Mouse (Mus musculus): ENCODE measurements around the gene Bhlhe40. TPM values are rescaled to one million over a fixed set of nuclear protein-coding genes. Genes with fewer than 3 reads are reported as not detected.

The Bhlhe40 gene
- polyA plus RNA-seq, 1 experiment from 2014 or later: 4.4 TPM

DNA sequence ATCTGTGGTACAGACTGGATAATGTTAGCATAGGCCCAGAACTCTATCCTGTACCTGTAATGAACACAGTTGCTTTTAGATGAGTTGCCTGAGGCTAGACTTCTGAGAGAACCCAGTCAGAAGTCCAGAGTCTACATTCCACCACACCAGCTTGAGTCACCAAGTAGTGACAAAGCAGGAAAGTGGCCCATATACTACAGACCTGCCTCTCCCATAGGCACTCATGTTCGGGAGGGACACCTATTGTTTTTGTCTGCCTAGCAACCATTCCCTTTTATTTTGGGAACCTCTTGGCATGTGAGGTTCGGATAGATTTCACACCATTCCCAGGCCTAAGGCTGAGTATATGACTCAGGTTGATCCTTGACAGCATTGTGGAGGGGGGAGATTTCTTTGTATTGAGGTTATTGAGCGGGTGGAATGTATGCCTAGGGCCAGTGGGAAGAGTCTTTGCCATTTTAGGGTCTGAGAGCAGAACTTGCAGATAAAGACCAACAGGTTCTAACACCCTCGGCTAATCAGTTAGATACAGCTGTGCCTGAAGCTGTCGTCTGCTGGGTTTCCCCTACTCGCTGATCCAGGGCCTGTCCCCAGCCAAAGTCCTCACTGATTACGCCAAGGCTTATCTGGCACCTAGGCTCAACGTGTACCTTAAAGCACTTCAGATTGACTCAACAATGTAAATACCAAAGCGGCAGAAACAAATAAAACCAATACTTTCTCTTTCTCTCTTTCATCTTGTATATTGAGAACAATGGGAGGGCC, 44.1 kb downstream of the Bhlhe40 start:
- no peak for ATAC-seq (ENCODE audit: low read depth)
- WGBS: 59% methylated on average over 9 of the region's 9 CpGs
- H3K9ac ChIP-seq (replicated peaks; ENCODE audit: low read depth, low read length): no peak overlapping the region

DNA sequence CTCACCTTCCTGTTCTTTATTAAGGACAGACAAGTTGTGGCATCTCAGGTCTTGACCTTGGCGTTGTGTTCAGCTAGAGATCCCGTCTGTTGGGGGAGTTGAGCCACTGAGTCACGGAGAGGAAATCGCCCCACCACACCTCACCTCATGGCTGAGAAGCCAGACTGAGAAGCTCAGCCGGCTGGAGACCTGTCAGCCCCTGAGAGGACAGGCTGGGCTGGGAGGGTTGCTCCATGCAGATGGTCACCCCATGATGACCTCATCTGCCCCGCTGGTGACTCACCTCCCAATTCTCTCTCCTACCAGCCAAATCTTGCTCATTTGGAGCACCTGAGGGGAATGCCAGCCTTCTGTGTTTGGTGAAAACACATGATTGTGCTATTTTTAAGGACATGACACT, 45.5 kb downstream of the Bhlhe40 start:
- Histone ChIP-seq H3K4me3 (ENCODE audit: low read depth, low read length) (no peak overlapping the region), H3K36me3 (ENCODE audit: control insufficient read depth, insufficient read depth, low read length) (no peaks in the 10 kb centered on the region)

More for the DNA sequence above, 44.1 kb downstream of the Bhlhe40 start:
- no peak overlapping the region for H3K4me2 ChIP-seq (ENCODE audit: low read depth, low read length)
- no peaks in the 10 kb centered on the region for H3K9me3 ChIP-seq (ENCODE audit: control insufficient read depth, low read length)
- no peak overlapping the region for H3K27ac ChIP-seq (ENCODE audit: low read depth, low read length)
- H3K4me1 ChIP-seq (ENCODE audit: control insufficient read depth, insufficient read depth, low read length): 0 out of 2 replicates have a peak, but pooled peaks cover 9% of the 10 kb centered on the region
- H3K36me3 ChIP-seq (ENCODE audit: control insufficient read depth, insufficient read depth, low read length): no peaks in the 10 kb centered on the region
- no peaks in the 10 kb centered on the region for H3K27me3 ChIP-seq (ENCODE audit: control insufficient read depth, insufficient read depth, low read length)
- no peak overlapping the region for H3K4me3 ChIP-seq (ENCODE audit: low read depth, low read length)

DNA sequence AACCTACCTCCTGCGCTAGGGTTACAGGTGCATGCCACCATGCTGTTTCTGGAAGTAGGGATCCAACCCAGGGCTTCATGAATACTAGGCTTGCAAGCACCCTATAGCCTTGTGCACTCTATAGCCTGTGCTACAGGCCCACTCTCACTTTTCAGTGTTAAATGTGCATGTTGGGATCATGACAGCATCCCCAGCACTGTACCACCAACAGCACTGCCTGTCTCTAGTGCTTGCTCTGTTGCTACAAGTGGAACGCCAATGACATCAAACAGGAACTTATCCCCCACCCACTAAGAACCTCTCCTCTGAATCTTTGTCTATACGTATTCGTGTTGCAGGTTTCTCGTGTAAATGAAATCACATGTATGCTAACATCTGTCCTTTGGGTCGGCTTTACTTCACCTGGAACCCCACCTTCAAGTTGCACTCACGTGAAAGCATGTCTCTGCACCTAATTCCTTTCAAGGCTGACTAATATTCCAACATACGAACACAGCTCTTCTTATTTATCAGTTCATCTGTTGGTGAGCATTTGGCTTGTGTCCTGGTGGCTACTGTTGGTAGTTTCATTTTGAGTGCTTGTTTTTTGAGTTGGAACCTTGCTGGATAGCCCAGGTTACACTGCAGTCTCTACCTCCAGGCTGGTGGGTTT, 46.7 kb downstream of the Bhlhe40 start:
- Histone ChIP-seq H3K4me3 (ENCODE audit: low read depth, low read length) (no peak overlapping the region), H3K4me1 (ENCODE audit: control insufficient read depth, insufficient read depth, low read length) (0 out of 2 replicates have a peak, but pooled peaks cover 4% of the 10 kb centered on the region), H3K27me3 (ENCODE audit: control insufficient read depth, insufficient read depth, low read length) (no peaks in the 10 kb centered on the region), H3K36me3 (ENCODE audit: control insufficient read depth, insufficient read depth, low read length) (no peaks in the 10 kb centered on the region), H3K27ac (ENCODE audit: low read depth, low read length) (no peak overlapping the region), H3K9ac (replicated peaks; ENCODE audit: low read depth, low read length) (no peak overlapping the region), H3K9me3 (ENCODE audit: control insufficient read depth, low read length) (no peaks in the 10 kb centered on the region), H3K4me2 (ENCODE audit: low read depth, low read length) (no peak overlapping the region)
- 94% methylated on average over 8 of the region's 8 CpGs for WGBS
- no peak for ATAC-seq (ENCODE audit: low read depth)

More for the DNA sequence above, 45.5 kb downstream of the Bhlhe40 start:
- WGBS: 84% methylated on average over 6 of the region's 6 CpGs
- Histone ChIP-seq H3K4me1 (ENCODE audit: control insufficient read depth, insufficient read depth, low read length) (0 out of 2 replicates have a peak, but pooled peaks cover 4% of the 10 kb centered on the region), H3K27ac (ENCODE audit: low read depth, low read length) (no peak overlapping the region), H3K9me3 (ENCODE audit: control insufficient read depth, low read length) (no peaks in the 10 kb centered on the region), H3K27me3 (ENCODE audit: control insufficient read depth, insufficient read depth, low read length) (no peaks in the 10 kb centered on the region), H3K9ac (replicated peaks; ENCODE audit: low read depth, low read length) (no peak overlapping the region), H3K4me2 (ENCODE audit: low read depth, low read length) (no peak overlapping the region)
- ATAC-seq (ENCODE audit: low read depth): no peak

DNA sequence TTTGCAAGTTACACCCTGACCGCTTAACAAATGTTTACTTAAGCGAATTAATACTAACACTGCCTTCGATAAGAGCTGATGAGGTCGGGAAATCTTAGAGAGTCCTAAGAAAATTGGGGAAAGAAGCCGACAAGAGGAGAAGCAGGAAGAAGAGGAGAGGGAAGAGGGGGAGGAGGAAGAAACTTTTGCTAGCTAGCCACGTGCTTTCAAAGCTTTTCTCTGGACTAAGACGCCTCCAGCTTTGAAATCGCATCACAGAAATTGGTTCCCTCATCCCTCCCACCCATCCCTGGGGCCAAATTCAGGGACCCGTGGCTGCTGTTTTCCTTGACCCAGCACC, 48.7 kb downstream of the Bhlhe40 start:
- Histone ChIP-seq H3K9me3 (ENCODE audit: control insufficient read depth, low read length) (no peaks in the 10 kb centered on the region), H3K9ac (replicated peaks; ENCODE audit: low read depth, low read length) (peak overlapping the region; percentile 51; the same call in 1 of the 2 replicates), H3K4me1 (ENCODE audit: control insufficient read depth, insufficient read depth, low read length) (0 out of 2 replicates have a peak, but pooled peaks cover 4% of the 10 kb centered on the region), H3K4me3 (ENCODE audit: low read depth, low read length) (peak overlapping the region; percentile 43), H3K27me3 (ENCODE audit: control insufficient read depth, insufficient read depth, low read length) (no peaks in the 10 kb centered on the region), H3K27ac (ENCODE audit: low read depth, low read length) (no peak overlapping the region), H3K36me3 (ENCODE audit: control insufficient read depth, insufficient read depth, low read length) (no peaks in the 10 kb centered on the region), H3K4me2 (ENCODE audit: low read depth, low read length) (peak overlapping the region; percentile 97)
- no peak; the same call in 1 of the 2 replicates for ATAC-seq (ENCODE audit: low read depth)
- 12% methylated on average over 9 of the region's 9 CpGs for WGBS

DNA sequence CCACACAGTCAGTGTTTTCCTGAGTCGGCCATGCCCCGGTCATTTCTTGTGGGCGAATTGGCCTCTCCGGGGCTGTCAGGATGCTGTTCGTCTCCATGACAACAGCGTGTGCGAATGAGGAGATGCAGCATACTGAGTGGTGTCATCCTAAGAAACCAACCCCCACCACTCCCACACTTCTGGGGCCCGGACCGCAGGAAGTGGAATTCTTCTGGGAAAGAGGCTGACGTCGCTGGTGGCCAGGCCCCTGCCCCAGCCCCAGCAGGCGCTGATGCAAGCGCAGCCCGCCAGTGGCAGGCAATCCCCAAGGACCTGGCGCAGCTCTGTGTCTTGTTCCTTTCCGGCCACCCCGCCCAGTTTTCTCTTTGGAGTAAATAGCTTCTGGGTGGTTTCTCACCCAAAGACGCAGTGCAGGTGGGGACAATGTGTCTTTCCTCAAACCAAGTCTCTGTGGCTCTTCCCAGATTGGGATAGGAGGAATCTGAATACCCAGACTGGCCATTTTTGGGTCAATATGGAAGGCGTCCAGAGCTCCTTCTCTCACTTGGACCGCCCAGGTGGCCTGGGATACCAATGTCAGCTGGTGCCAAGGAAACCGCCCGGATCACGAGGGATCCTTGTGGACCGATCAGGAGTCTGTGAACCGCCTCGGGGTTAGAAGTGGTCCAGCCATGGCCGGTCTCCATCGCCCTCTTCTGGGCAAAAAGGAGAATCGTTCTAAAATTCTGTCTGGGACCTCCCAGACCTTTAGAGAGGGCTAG, 49.2 kb downstream of the Bhlhe40 start:
- Histone ChIP-seq H3K4me2 (ENCODE audit: low read depth, low read length) (peak overlapping the region; percentile 97), H3K4me3 (ENCODE audit: low read depth, low read length) (peak overlapping the region; percentile 43), H3K36me3 (ENCODE audit: control insufficient read depth, insufficient read depth, low read length) (no peaks in the 10 kb centered on the region), H3K4me1 (ENCODE audit: control insufficient read depth, insufficient read depth, low read length) (0 out of 2 replicates have a peak, but pooled peaks cover 4% of the 10 kb centered on the region), H3K27me3 (ENCODE audit: control insufficient read depth, insufficient read depth, low read length) (no peaks in the 10 kb centered on the region), H3K27ac (ENCODE audit: low read depth, low read length) (peak overlapping the region; percentile 30; the same call in 1 of the 2 replicates), H3K9me3 (ENCODE audit: control insufficient read depth, low read length) (no peaks in the 10 kb centered on the region), H3K9ac (replicated peaks; ENCODE audit: low read depth, low read length) (peak overlapping the region; percentile 51; the same call in 1 of the 2 replicates)
- WGBS: under 1% methylated on average over 29 of the region's 29 CpGs
- ATAC-seq (ENCODE audit: low read depth): peak; percentile 95

DNA sequence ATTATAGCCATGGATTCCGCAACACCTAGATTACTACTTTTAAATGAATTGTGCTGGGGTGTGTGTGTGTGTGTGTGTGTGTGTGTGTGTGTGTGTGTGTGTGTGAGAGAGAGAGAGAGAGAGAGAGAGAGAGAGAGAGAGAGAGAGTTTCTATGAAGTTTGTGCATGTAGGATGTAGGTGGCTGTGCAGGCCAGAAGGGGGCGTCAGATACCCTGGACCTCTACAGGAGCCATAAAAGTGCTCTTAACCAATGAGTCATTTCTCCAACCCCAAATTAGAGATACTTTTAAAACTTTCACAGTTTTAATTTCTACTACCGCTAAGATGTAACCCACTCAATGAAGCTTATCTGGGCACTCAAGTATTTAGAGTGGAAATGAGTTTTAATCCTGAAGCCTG, 50.2 kb downstream of the Bhlhe40 start:
- H3K9me3 ChIP-seq (ENCODE audit: control insufficient read depth, low read length): no peaks in the 10 kb centered on the region
- WGBS: 79% methylated on average over 3 of the region's 3 CpGs
- H3K4me2 ChIP-seq (ENCODE audit: low read depth, low read length): no peak overlapping the region
- no peak overlapping the region for H3K27ac ChIP-seq (ENCODE audit: low read depth, low read length)
- H3K27me3 ChIP-seq (ENCODE audit: control insufficient read depth, insufficient read depth, low read length): no peaks in the 10 kb centered on the region
- H3K36me3 ChIP-seq (ENCODE audit: control insufficient read depth, insufficient read depth, low read length): no peaks in the 10 kb centered on the region
- H3K9ac ChIP-seq (replicated peaks; ENCODE audit: low read depth, low read length): no peak overlapping the region
- no peak for ATAC-seq (ENCODE audit: low read depth)
- H3K4me1 ChIP-seq (ENCODE audit: control insufficient read depth, insufficient read depth, low read length): 0 out of 2 replicates have a peak, but pooled peaks cover 4% of the 10 kb centered on the region
- no peak overlapping the region for H3K4me3 ChIP-seq (ENCODE audit: low read depth, low read length)

DNA sequence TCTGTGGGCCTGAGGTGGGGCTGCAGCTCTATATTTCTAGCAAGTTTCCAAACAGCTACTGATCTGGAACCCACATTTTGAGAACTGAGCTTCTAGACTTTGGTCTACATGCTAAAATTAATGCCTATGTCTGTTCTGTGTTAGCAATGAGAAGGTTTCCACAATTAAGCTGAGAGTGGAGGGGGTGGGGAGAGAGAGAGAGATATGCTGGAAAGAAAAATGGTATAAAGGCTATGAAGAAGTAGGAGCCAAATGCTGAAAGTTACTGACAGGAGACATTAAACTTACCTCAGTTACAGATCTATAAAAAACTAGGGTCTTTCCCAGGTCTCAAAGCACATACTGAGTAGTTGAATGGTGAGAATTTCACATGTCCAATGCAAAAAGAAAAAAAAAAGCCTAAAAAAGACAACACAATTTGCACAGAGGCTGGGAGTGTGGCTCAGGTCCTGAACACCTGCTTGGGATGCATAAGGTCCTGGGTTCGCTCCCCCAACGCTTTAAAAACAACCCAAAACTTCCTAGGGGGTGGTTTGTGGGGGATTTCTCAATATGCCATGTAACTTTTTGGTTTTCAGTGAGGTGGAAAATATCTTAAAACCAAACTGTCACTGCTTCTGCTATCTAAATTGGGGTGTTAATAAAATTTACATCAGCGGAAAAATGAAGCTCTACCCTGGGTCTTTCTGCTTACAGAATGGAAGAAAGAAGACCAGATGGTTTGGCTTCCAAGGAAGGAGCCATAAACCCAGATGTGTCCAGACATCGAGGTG, 50.9 kb downstream of the Bhlhe40 start:
- Histone ChIP-seq H3K27ac (ENCODE audit: low read depth, low read length) (no peak overlapping the region), H3K27me3 (ENCODE audit: control insufficient read depth, insufficient read depth, low read length) (no peaks in the 10 kb centered on the region), H3K4me3 (ENCODE audit: low read depth, low read length) (no peak overlapping the region), H3K9me3 (ENCODE audit: control insufficient read depth, low read length) (no peaks in the 10 kb centered on the region), H3K4me1 (ENCODE audit: control insufficient read depth, insufficient read depth, low read length) (0 out of 2 replicates have a peak, but pooled peaks cover 4% of the 10 kb centered on the region), H3K4me2 (ENCODE audit: low read depth, low read length) (no peak overlapping the region), H3K36me3 (ENCODE audit: control insufficient read depth, insufficient read depth, low read length) (no peaks in the 10 kb centered on the region), H3K9ac (replicated peaks; ENCODE audit: low read depth, low read length) (no peak overlapping the region)
- WGBS: 71% methylated on average over 4 of the region's 4 CpGs
- no peak for ATAC-seq (ENCODE audit: low read depth)

DNA sequence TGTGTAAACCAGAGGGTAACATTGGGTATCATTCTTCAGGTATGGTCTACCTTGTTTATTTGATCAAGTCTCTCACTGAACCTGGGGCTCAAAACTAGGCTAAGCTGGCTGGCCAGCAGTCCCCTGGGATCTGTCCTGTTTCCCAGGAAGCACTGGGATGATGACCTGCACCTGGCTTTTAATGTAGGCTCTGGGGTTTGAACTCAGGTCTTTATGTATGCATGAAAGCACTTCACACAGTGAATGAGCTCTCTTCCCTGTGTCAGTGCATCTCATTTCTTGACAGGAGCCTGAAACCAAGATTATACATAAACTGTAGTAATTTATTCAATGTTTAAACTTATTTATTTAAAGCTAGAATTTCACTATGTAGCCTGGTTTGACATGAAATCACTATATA, 51.7 kb downstream of the Bhlhe40 start:
- H3K4me1 ChIP-seq (ENCODE audit: control insufficient read depth, insufficient read depth, low read length): 0 out of 2 replicates have a peak, but pooled peaks cover 4% of the 10 kb centered on the region
- no peaks in the 10 kb centered on the region for H3K9me3 ChIP-seq (ENCODE audit: control insufficient read depth, low read length)

More for the DNA sequence above, 51.7 kb downstream of the Bhlhe40 start:
- no peak overlapping the region for H3K9ac ChIP-seq (replicated peaks; ENCODE audit: low read depth, low read length)
- no peak overlapping the region for H3K4me2 ChIP-seq (ENCODE audit: low read depth, low read length)
- H3K27me3 ChIP-seq (ENCODE audit: control insufficient read depth, insufficient read depth, low read length): no peaks in the 10 kb centered on the region
- no peak for ATAC-seq (ENCODE audit: low read depth)
- H3K36me3 ChIP-seq (ENCODE audit: control insufficient read depth, insufficient read depth, low read length): no peaks in the 10 kb centered on the region
- no peak overlapping the region for H3K27ac ChIP-seq (ENCODE audit: low read depth, low read length)
- no peak overlapping the region for H3K4me3 ChIP-seq (ENCODE audit: low read depth, low read length)

Data from neural tube, embryonic 14.5 days (tissue).